Mouse (Mus musculus) G1E (cell line): ENCODE measurements around the gene 9830107B12Rik. TPM values are rescaled to one million over a fixed set of nuclear protein-coding genes. Genes with fewer than 3 reads are reported as not detected.

Experiments used
- ATAC-seq: 2 replicates; pipeline ENCODE4 v1.8.0; 2016; ENCODE audit warnings: mild to moderate bottlenecking; ENCODE audit not compliant: insufficient number of reproducible peaks, poor library complexity, low FRiP score, severe bottlenecking; ENCODE audit errors: extremely low read depth
- DNase-seq: peaks from one replicate; pipeline ENCODE4 v3.0.0; 2012; ENCODE audit warnings: low spot score
- H3K27me3 ChIP-seq: 2 replicates; pipeline ENCODE4 v1.6.1; 2012; ENCODE audit warnings: mild to moderate bottlenecking, low read length, inconsistent platforms; ENCODE audit not compliant: insufficient read depth
- H3K36me3 ChIP-seq: replicated peaks from 2 replicates; pipeline ENCODE3; 2012; ENCODE audit warnings: mild to moderate bottlenecking, inconsistent platforms
- H3K4me1 ChIP-seq: 2 replicates; pipeline ENCODE4 v1.6.1; 2012; ENCODE audit warnings: low read depth, low read length, inconsistent platforms, mixed read lengths; ENCODE audit not compliant: insufficient read depth
- H3K4me3 ChIP-seq: 2 replicates; pipeline ENCODE4 v1.5.1; 2012; ENCODE audit warnings: low read depth, mild to moderate bottlenecking, inconsistent platforms, low read length, moderate library complexity, mixed read lengths
- H3K9me3 ChIP-seq: replicated peaks from 2 replicates; pipeline ENCODE4 v1.6.1; 2012; ENCODE audit warnings: inconsistent platforms
- CTCF ChIP-seq: IDR thresholded peaks from 2 replicates; pipeline ENCODE4 v1.5.1; 2012; ENCODE audit warnings: low read depth, low read length, inconsistent platforms, mixed read lengths
- GATA1 ChIP-seq: IDR thresholded peaks from 2 replicates; pipeline ENCODE4 v1.6.1; 2012; ENCODE audit warnings: borderline replicate concordance, low read length, inconsistent platforms, mixed read lengths
- GATA2 ChIP-seq: IDR thresholded peaks from 2 replicates; pipeline ENCODE4 v1.6.1; 2012; ENCODE audit warnings: low read depth, low read length, inconsistent platforms, borderline replicate concordance
- POLR2AphosphoS5 ChIP-seq: IDR thresholded peaks from 2 replicates; pipeline ENCODE4 v1.6.1; 2012; ENCODE audit warnings: low read depth, low read length, inconsistent platforms; ENCODE audit not compliant: insufficient replicate concordance
- TAL1 ChIP-seq: conservative IDR thresholded peaks from 2 replicates; pipeline ENCODE4 v1.6.1; 2012; ENCODE audit warnings: low read depth, low read length, inconsistent platforms, mixed read lengths
- polyA plus RNA-seq: library from polyadenylated mRNA; stranded (reverse); fragments of >175 nt; gene quantifications from 2 replicates; pipeline ENCODE4 v1.2.3, GENCODE M21; 2012
- total RNA-seq, 2 experiments: library from RNA; stranded (forward) in 1 of 2; stranded (reverse) in 1 of 2; fragments of 200-1000 nt in 1 of 2; fragments of >200 nt in 1 of 2; fragmentation: Nextera tagmentation in 1 of 2; gene quantifications; 2 replicates each; pipeline ENCODE4 v1.2.3; 2014 to 2017

9830107B12Rik gene
- total and polyA plus RNA-seq, 3 experiments: 0.38 TPM; not detected in 2

DNA sequence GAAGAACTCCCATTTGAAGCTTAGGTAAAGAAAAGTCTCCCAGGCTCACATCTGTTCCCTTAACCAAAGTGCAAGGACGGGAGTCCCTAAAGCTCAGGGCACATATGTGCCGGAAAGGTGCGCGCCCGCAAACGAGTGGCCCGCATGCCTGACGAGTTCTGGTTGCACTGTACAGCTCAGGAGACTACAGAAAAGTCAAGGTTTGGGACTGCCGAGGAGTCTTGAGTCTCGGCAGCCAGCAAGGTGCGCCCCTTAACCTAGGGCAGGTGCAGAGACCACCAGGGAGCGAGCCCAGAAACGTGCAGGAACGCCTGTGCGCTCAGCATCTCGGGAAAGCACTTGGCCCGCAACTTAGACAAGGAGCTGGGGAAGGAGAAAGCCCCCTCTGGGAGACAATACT is 49.7 kb downstream of the 9830107B12Rik start:
- no peak overlapping the region for H3K4me3 ChIP-seq
- DNase-seq: no peak
- peaks cover 32% of the 10 kb centered on the region for H3K9me3 ChIP-seq
- TF ChIP-seq POLR2AphosphoS5 (no peak), GATA1 (no peak), TAL1 (no peak), CTCF (no peak)
- ATAC-seq: no peak
- peaks cover 8% of the 10 kb centered on the region; the same call in 1 of the 2 replicates for H3K27me3 ChIP-seq
- no peaks in the 10 kb centered on the region for H3K4me1 ChIP-seq
- H3K36me3 ChIP-seq: no peaks in the 10 kb centered on the region

DNA sequence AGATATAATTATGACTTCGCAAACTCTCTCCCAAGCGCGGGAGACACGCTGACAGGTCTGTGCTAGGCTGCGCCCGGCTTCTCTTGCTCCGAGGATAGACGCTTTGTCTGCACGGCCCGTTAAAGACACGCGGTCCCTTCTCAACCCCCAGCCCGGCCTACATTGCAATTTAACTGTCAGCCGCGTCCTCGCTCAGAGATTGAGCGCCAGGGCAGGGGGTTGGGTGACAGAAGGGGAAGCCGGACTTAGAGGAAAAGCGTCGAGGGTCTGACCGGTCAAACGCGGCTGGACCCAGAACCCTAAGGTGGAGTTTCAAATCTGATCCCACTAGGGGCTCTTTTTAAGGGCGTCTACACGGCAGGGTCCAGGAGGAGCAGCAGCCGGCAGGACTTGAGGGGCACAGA is 50.3 kb downstream of the 9830107B12Rik start:
- TF ChIP-seq POLR2AphosphoS5 (no peak), CTCF (no peak), TAL1 (no peak), GATA2 (no peak), GATA1 (no peak)
- H3K27me3 ChIP-seq: peaks cover 8% of the 10 kb centered on the region; the same call in 1 of the 2 replicates
- DNase-seq: no peak
- H3K9me3 ChIP-seq: peaks cover 32% of the 10 kb centered on the region
- no peaks in the 10 kb centered on the region for H3K4me1 ChIP-seq
- H3K4me3 ChIP-seq: no peak overlapping the region
- H3K36me3 ChIP-seq: no peaks in the 10 kb centered on the region
- no peak for ATAC-seq

DNA sequence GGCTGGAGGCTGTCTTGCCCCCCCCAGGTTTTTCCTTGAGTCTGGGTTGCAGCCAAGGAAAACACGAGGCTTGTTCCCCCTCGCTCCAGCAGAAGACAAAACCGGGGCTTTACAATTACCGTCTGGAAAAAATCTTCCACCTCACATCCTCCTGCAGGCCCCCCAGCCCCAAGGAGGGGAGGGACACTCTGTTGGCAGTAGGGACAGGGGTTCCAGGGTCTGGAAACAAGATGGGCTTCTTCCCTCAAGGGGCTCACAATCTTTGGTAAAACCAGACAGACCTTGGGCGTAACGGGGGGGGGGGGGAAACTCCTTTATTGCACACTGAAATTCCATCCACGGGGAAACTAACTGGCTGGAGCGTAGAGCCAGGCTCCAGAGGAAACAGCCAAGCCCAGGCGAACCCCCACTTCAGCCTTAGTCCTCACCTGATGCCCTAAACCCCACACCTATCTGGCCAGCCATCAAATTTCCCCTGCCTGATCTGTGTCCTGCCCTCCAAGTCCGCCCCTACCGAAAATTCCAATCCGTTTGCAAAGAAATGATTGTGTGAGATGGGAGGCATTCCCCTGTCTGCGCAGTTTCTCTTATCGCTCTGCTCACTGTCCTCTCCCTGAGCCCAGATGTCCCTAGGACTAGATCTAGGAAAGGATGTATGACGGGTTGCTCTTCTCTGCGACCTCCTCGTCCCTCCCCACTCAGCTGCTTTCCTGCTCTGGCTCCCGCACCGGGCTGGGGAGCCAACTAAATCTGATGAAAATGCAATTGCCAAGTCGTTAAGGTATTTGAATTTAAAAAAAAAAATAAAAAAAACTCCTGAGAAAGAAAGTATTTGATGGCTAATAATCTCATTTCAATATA is 51.0 kb downstream of the 9830107B12Rik start:
- Histone ChIP-seq H3K36me3 (no peaks in the 10 kb centered on the region), H3K4me1 (no peaks in the 10 kb centered on the region), H3K27me3 (peaks cover 8% of the 10 kb centered on the region; the same call in 1 of the 2 replicates), H3K4me3 (no peak overlapping the region), H3K9me3 (peaks cover 32% of the 10 kb centered on the region)
- ATAC-seq (no peak), DNase-seq (no peak)
- TF ChIP-seq GATA1 (no peak), POLR2AphosphoS5 (no peak), CTCF (no peak), GATA2 (no peak), TAL1 (no peak)

DNA sequence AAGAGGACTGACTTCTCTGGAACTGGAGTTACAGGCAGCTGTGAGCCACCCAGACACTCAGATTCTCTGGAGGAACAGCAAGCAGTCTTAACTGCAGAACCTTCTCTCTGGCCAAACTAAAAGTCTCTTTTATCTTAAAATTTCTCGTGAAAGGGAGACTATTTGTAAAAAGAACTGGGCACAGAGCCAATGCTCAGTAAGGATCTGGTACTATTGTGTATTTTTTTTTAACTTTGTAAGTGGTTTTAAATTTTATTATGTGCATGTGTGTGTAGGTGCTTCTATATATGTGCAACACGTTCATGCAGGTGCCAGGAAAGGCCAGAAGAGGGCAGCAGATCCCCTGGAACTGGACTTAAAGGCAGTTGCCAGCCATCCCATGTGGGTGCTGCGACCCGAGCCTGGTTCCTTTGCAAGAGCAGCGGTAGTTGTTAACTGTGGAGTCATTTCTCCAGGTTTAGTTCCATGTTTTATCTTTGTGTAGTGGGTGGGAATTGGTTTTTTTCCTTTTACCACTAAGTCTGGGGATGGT is 52.7 kb downstream of the 9830107B12Rik start:
- Histone ChIP-seq H3K9me3 (peaks cover 32% of the 10 kb centered on the region), H3K4me1 (no peaks in the 10 kb centered on the region), H3K27me3 (peaks cover 3% of the 10 kb centered on the region; the same call in 1 of the 2 replicates), H3K36me3 (no peaks in the 10 kb centered on the region), H3K4me3 (no peak overlapping the region)
- no peak for ATAC-seq
- no peak for DNase-seq
- no peak for TF ChIP-seq TAL1
- no peak for TF ChIP-seq CTCF
- no peak for TF ChIP-seq POLR2AphosphoS5
- TF ChIP-seq GATA1: no peak
- no peak for TF ChIP-seq GATA2

DNA sequence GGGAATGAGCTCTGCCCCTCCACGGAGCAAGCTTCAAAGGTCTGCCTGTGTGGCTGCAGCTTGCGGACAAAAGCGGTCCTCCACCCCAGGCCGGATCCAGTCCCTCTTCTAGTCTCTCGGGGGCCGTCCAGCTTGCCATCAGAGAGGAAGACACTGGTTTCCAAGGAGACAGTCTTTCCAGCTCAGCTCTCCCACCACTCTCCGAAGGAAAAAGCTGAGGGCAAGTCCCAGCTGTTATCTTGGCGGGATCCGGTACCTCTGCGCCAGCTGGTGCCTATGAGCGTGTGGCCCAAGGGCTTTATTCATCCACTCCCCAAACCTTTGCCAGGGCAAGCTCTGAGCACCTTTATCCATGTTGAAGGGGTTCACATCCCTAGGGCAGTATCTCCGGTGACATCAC is 55.8 kb downstream of the 9830107B12Rik start:
- Histone ChIP-seq H3K4me1 (no peaks in the 10 kb centered on the region), H3K36me3 (no peaks in the 10 kb centered on the region), H3K27me3 (no peaks in the 10 kb centered on the region), H3K9me3 (peaks cover 9% of the 10 kb centered on the region), H3K4me3 (no peak overlapping the region)
- TF ChIP-seq TAL1: no peak
- no peak for DNase-seq
- no peak for ATAC-seq

DNA sequence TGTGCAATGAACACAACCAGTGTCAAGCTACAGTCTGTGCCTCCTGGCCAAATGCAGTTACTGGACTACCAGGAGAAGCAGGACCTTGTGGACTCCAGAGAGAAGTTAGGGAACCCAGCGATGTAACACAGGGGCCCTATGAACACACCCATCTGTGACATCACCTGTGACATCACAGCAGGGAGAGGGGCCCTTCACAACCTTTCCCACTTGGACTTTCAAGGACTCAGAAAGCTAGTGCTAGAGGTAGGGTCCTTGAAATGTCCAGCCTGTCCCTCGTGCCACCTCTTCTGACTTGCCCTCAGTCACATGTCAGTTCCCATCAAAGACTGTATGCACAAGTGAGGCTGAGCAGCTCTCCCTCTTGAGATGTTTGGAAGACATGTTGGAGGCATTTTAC is 56.6 kb downstream of the 9830107B12Rik start:
- DNase-seq (no peak), ATAC-seq (no peak)
- Histone ChIP-seq H3K4me3 (no peak overlapping the region), H3K4me1 (no peaks in the 10 kb centered on the region), H3K27me3 (no peaks in the 10 kb centered on the region), H3K36me3 (no peaks in the 10 kb centered on the region), H3K9me3 (peaks cover 9% of the 10 kb centered on the region)
- TF ChIP-seq CTCF (no peak), TAL1 (no peak), GATA2 (no peak), POLR2AphosphoS5 (no peak), GATA1 (no peak)

DNA sequence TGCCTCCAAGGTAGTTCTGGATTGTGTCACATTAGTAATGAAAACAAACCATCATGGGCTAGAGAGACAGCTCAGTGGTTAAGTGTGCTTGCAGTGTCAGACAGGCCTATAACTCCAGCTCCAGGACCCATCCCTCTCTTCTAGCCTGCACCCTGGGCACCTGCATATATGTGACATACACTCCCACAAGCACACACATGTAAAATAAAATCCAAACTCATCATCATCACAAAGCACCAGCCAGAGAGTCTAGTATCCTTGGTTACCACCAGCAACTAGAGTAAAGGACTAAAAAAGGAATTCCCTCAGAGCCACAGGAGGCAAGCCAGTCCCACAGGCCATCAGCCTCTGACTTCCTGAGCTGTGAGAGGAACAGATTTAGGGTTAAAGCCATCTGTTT is 57.0 kb downstream of the 9830107B12Rik start, which contains the start of gene 1700067P10Rik:
Gene 1700067P10Rik, plus strand, starts transcription at position 301 of the 400 bp plus-strand sequence.
- ATAC-seq (no peak), DNase-seq (no peak)
- Histone ChIP-seq H3K4me1 (no peaks in the 10 kb centered on the region), H3K9me3 (peaks cover 7% of the 10 kb centered on the region), H3K27me3 (no peaks in the 10 kb centered on the region), H3K4me3 (no peak within 1 kb of the TSS), H3K36me3 (no peaks in the 10 kb centered on the region)
- no peak for TF ChIP-seq CTCF
- no peak for TF ChIP-seq GATA2
- TF ChIP-seq TAL1: no peak
- no peak for TF ChIP-seq POLR2AphosphoS5
- no peak for TF ChIP-seq GATA1
